Mouse (Mus musculus): ENCODE measurements around the gene H2afy2. TPM values are rescaled to one million over a fixed set of nuclear protein-coding genes. Genes with fewer than 3 reads are reported as not detected.

Gene H2afy2
- polyA plus RNA-seq, 1 experiment from 2014 or later = 23.1 TPM

DNA sequence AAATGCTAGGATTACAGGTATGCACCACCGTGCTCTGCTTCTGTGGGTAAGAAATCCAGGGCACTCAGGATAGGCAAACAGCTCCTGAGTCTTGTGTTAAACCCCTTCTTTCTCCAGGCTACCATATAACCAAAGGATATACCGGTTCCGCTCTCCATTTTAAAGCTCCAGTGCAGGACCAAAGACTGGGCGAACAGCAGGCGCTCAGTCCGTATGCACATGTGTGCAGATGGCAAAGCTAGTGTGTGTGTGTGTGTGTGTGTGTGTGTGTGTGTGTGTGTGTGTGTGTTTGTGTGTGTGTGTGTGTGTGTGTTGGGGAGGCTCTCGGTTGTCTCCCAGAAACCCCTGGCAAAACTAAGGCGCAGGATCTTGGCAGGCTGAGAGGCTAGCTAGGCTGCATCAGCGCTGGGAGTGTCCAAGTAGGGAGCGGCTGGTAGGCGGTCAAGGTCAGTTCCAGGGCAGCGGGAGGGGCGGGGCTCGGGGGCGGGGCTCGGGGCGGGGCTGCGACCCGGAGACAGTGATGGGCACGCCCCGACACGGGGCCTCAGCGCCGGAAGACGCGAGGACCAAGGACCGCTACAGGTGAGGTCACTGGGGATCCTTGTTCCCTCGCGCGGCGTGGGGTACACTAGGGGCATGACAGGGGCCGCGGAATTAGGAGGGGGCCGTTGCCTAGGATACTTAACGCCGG, 69.0 kb downstream of the H2afy2 start, which contains the start of gene Aifm2:
Gene Aifm2, plus strand, starts transcription at position 493 of the 691 bp plus-strand sequence.
- H3K27ac ChIP-seq (ENCODE audit: low read depth, low read length) = peak within 1 kb of the TSS; percentile 46
- peak within 1 kb of the TSS; percentile 88 for H3K4me2 ChIP-seq (replicated peaks; ENCODE audit: low read depth)
- peak within 1 kb of the TSS; percentile 60 for H3K9ac ChIP-seq (ENCODE audit: low read depth, low read length)
- H3K9me3 ChIP-seq (ENCODE audit: control insufficient read depth) = no peaks in the 10 kb centered on the region
- no peaks in the 10 kb centered on the region for H3K36me3 ChIP-seq (ENCODE audit: control insufficient read depth, insufficient read depth)
- H3K4me3 ChIP-seq (ENCODE audit: low read depth, low read length) = peak within 1 kb of the TSS; percentile 68
- 8% methylated on average over 33 of the region's 36 CpGs for WGBS
- peak; percentile 95 for ATAC-seq
- H3K27me3 ChIP-seq (replicated peaks; ENCODE audit: control insufficient read depth, insufficient read depth, low read length) = no peaks in the 10 kb centered on the region
- H3K4me1 ChIP-seq (replicated peaks; ENCODE audit: control insufficient read depth, insufficient read depth, low read length) = peaks cover 6% of the 10 kb centered on the region; the same call in 1 of the 2 replicates
- TF ChIP-seq CTCF (IDR thresholded peaks at IDR 0.05; ENCODE audit: low read depth) = no peak

DNA sequence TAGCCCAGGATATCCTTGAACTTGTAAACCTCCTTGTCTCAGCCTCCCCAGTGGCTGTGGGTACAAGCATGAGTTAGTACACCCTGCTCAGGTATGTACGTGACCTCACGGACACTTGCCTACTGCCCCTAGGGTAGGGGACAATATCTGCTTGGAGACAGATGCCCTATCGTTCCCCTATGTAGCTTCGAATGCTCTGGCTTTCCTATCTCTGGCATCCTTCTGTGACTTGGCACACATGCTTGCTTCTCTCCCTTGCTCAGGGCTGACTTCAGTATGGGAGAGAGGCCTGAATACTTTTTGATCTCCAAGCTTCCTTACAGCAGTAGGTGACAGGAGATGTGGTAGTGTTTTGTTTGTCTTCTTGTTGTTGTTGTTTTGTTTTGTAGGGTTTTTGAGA, 69.8 kb downstream of the H2afy2 start:
- Histone ChIP-seq H3K9me3 (ENCODE audit: control insufficient read depth) (no peaks in the 10 kb centered on the region), H3K27me3 (replicated peaks; ENCODE audit: control insufficient read depth, insufficient read depth, low read length) (no peaks in the 10 kb centered on the region), H3K27ac (ENCODE audit: low read depth, low read length) (no peak overlapping the region), H3K9ac (ENCODE audit: low read depth, low read length) (no peak overlapping the region), H3K4me2 (replicated peaks; ENCODE audit: low read depth) (no peak overlapping the region), H3K4me1 (replicated peaks; ENCODE audit: control insufficient read depth, insufficient read depth, low read length) (peaks cover 6% of the 10 kb centered on the region; the same call in 1 of the 2 replicates), H3K36me3 (ENCODE audit: control insufficient read depth, insufficient read depth) (no peaks in the 10 kb centered on the region), H3K4me3 (ENCODE audit: low read depth, low read length) (no peak overlapping the region)
- TF ChIP-seq CTCF (IDR thresholded peaks at IDR 0.05; ENCODE audit: low read depth) = no peak
- ATAC-seq = no peak
- 93% methylated on average over 4 of the region's 4 CpGs for WGBS

GRCm38 (mm10) chr10:61713601-61714000, 70.3 kb downstream of the H2afy2 start:
- TF ChIP-seq CTCF (IDR thresholded peaks at IDR 0.05; ENCODE audit: low read depth) = no peak
- H3K27me3 ChIP-seq (replicated peaks; ENCODE audit: control insufficient read depth, insufficient read depth, low read length) = no peaks in the 10 kb centered on the region
- ATAC-seq = no peak
- WGBS = 86% methylated on average over 3 of the region's 3 CpGs
- H3K9ac ChIP-seq (ENCODE audit: low read depth, low read length) = no peak overlapping the region
- H3K4me2 ChIP-seq (replicated peaks; ENCODE audit: low read depth) = no peak overlapping the region
- no peak overlapping the region for H3K4me3 ChIP-seq (ENCODE audit: low read depth, low read length)
- no peak overlapping the region for H3K27ac ChIP-seq (ENCODE audit: low read depth, low read length)
- no peaks in the 10 kb centered on the region for H3K36me3 ChIP-seq (ENCODE audit: control insufficient read depth, insufficient read depth)
- no peaks in the 10 kb centered on the region for H3K9me3 ChIP-seq (ENCODE audit: control insufficient read depth)
- peaks cover 6% of the 10 kb centered on the region; the same call in 1 of the 2 replicates for H3K4me1 ChIP-seq (replicated peaks; ENCODE audit: control insufficient read depth, insufficient read depth, low read length)

- H3K36me3 ChIP-seq (ENCODE audit: control insufficient read depth, insufficient read depth) = peaks cover 22% of the 10 kb centered on the region
- TF ChIP-seq CTCF (IDR thresholded peaks at IDR 0.05; ENCODE audit: low read depth) = no peak
- no peak overlapping the region for H3K27ac ChIP-seq (ENCODE audit: low read depth, low read length)
- no peak overlapping the region for H3K4me2 ChIP-seq (replicated peaks; ENCODE audit: low read depth)
- H3K4me3 ChIP-seq (ENCODE audit: low read depth, low read length) = no peak overlapping the region
- WGBS = 65% methylated on average over 6 of the region's 6 CpGs
- no peaks in the 10 kb centered on the region for H3K9me3 ChIP-seq (ENCODE audit: control insufficient read depth)
- no peaks in the 10 kb centered on the region for H3K4me1 ChIP-seq (replicated peaks; ENCODE audit: control insufficient read depth, insufficient read depth, low read length)
- no peaks in the 10 kb centered on the region for H3K27me3 ChIP-seq (replicated peaks; ENCODE audit: control insufficient read depth, insufficient read depth, low read length)
- no peak overlapping the region for H3K9ac ChIP-seq (ENCODE audit: low read depth, low read length)
- ATAC-seq = peak; percentile 76
These were observed 77.3 kb downstream of the H2afy2 start for GRCm38 (mm10) chr10:61706412-61707375.

DNA sequence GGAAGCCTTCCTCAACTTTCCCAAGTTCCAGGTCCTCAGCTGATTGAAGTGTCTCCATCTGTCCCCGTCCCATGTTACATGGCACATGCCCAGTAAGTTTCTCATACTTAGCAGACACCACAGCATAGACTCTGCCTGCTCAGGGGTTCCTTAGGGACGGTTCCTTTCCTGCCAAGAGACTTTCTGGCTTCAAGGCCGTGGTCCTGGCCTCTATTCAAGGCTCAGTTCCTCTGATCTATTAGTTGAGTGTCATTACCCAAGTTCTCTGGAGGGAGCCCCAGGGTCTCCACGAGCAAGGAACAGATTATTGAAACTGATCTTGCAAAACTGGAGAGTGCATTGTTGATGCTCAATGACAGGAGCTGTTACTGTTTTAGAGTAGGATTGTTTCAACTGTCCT, 79.3 kb downstream of the H2afy2 start:
- Histone ChIP-seq H3K4me2 (replicated peaks; ENCODE audit: low read depth) (no peak overlapping the region), H3K9ac (ENCODE audit: low read depth, low read length) (no peak overlapping the region), H3K4me3 (ENCODE audit: low read depth, low read length) (no peak overlapping the region), H3K27me3 (replicated peaks; ENCODE audit: control insufficient read depth, insufficient read depth, low read length) (no peaks in the 10 kb centered on the region), H3K4me1 (replicated peaks; ENCODE audit: control insufficient read depth, insufficient read depth, low read length) (no peaks in the 10 kb centered on the region), H3K36me3 (ENCODE audit: control insufficient read depth, insufficient read depth) (peaks cover 22% of the 10 kb centered on the region), H3K27ac (ENCODE audit: low read depth, low read length) (no peak overlapping the region), H3K9me3 (ENCODE audit: control insufficient read depth) (no peaks in the 10 kb centered on the region)
- TF ChIP-seq CTCF (IDR thresholded peaks at IDR 0.05; ENCODE audit: low read depth) = no peak
- WGBS = 79% methylated on average over 4 of the region's 4 CpGs
- ATAC-seq = no peak

- TF ChIP-seq CTCF (IDR thresholded peaks at IDR 0.05; ENCODE audit: low read depth) = no peak
- WGBS = 55% methylated on average over 2 of the region's 2 CpGs
- H3K27ac ChIP-seq (ENCODE audit: low read depth, low read length) = peak overlapping the region; percentile 76; the same call in 1 of the 2 replicates
- H3K4me2 ChIP-seq (replicated peaks; ENCODE audit: low read depth) = peak overlapping the region; percentile 99
- ATAC-seq = peak; percentile 24
- peak overlapping the region; percentile 78; the same call in 1 of the 2 replicates for H3K9ac ChIP-seq (ENCODE audit: low read depth, low read length)
- H3K27me3 ChIP-seq (replicated peaks; ENCODE audit: control insufficient read depth, insufficient read depth, low read length) = no peaks in the 10 kb centered on the region
- peak overlapping the region; percentile 93 for H3K4me3 ChIP-seq (ENCODE audit: low read depth, low read length)
- peaks cover 15% of the 10 kb centered on the region; the same call in 1 of the 2 replicates for H3K36me3 ChIP-seq (ENCODE audit: control insufficient read depth, insufficient read depth)
- H3K4me1 ChIP-seq (replicated peaks; ENCODE audit: control insufficient read depth, insufficient read depth, low read length) = peaks cover 7% of the 10 kb centered on the region; the same call in 1 of the 2 replicates
- H3K9me3 ChIP-seq (ENCODE audit: control insufficient read depth) = no peaks in the 10 kb centered on the region
These were observed 86.9 kb downstream of the H2afy2 start for GRCm38 (mm10) chr10:61697028-61697427.

Measured in intestine, postnatal 0 days (tissue).